Mouse (Mus musculus): ENCODE data around the gene Polr2e.

The Polr2e gene

GRCm38 (mm10) chr10:80039559-80039979 lies at the start of gene Polr2e:
Gene Polr2e, minus strand, starts transcription at chr10:80039795.
- DNase-seq (ENCODE audit: low read depth, low spot score): peak; percentile 99

GRCm38 (mm10) chr10:80089146-80089545 lies 49.6 kb upstream of the Polr2e start:
- no peak for DNase-seq (ENCODE audit: low read depth, low spot score)

- DNase-seq (ENCODE audit: low read depth, low spot score): no peak
These were observed 47.9 kb upstream of the Polr2e start for GRCm38 (mm10) chr10:80087483-80087882.

GRCm38 (mm10) chr10:80086847-80087246 lies 47.3 kb upstream of the Polr2e start:
- DNase-seq (ENCODE audit: low read depth, low spot score): peak; percentile 66

- no peak for DNase-seq (ENCODE audit: low read depth, low spot score)
These were observed 45.4 kb upstream of the Polr2e start for GRCm38 (mm10) chr10:80084817-80085487.

- DNase-seq (ENCODE audit: low read depth, low spot score): no peak
These were observed 41.5 kb upstream of the Polr2e start for GRCm38 (mm10) chr10:80081075-80081474.

- DNase-seq (ENCODE audit: low read depth, low spot score): no peak
These were observed 40.9 kb upstream of the Polr2e start for GRCm38 (mm10) chr10:80080396-80081070.

- DNase-seq (ENCODE audit: low read depth, low spot score): no peak
These were observed 38.8 kb upstream of the Polr2e start for GRCm38 (mm10) chr10:80078366-80078765.

- DNase-seq (ENCODE audit: low read depth, low spot score): no peak
These were observed 37.7 kb upstream of the Polr2e start for GRCm38 (mm10) chr10:80077312-80077711.

- no peak for DNase-seq (ENCODE audit: low read depth, low spot score)
These were observed 36.8 kb upstream of the Polr2e start for GRCm38 (mm10) chr10:80076386-80076785.

- DNase-seq (ENCODE audit: low read depth, low spot score): no peak
These were observed 36.3 kb upstream of the Polr2e start for GRCm38 (mm10) chr10:80075924-80076323.

GRCm38 (mm10) chr10:80074813-80075601 lies 35.4 kb upstream of the Polr2e start:
- peak; percentile 77 for DNase-seq (ENCODE audit: low read depth, low spot score)

GRCm38 (mm10) chr10:80072623-80073489 lies 33.3 kb upstream of the Polr2e start:
- no peak for DNase-seq (ENCODE audit: low read depth, low spot score)

- DNase-seq (ENCODE audit: low read depth, low spot score): no peak
These were observed 31.9 kb upstream of the Polr2e start for GRCm38 (mm10) chr10:80071516-80071900.

GRCm38 (mm10) chr10:80070837-80071515 lies 31.4 kb upstream of the Polr2e start:
- peak; percentile 92 for DNase-seq (ENCODE audit: low read depth, low spot score)

- no peak for DNase-seq (ENCODE audit: low read depth, low spot score)
These were observed 30.4 kb upstream of the Polr2e start for GRCm38 (mm10) chr10:80069948-80070450.

GRCm38 (mm10) chr10:80069251-80069650 lies 29.7 kb upstream of the Polr2e start:
- DNase-seq (ENCODE audit: low read depth, low spot score): no peak

GRCm38 (mm10) chr10:80063877-80064650 lies 24.5 kb upstream of the Polr2e start:
- no peak for DNase-seq (ENCODE audit: low read depth, low spot score)

GRCm38 (mm10) chr10:80063104-80063503 lies 23.5 kb upstream of the Polr2e start:
- DNase-seq (ENCODE audit: low read depth, low spot score): no peak

Measured in skeletal muscle tissue, adult 2 months (tissue).